Mouse (Mus musculus) bone marrow, adult 2 months (tissue): ENCODE data around the gene Rgp1.

Experiments used
- CTCF ChIP-seq: fragments of 200-500 bp; IDR thresholded peaks from 2 replicates; pipeline ENCODE4 v1.5.1; 2011; ENCODE audit warnings: low read length, control low read depth; ENCODE audit not compliant: control insufficient read depth, insufficient read depth
- POLR2A ChIP-seq: fragments of 200-500 bp; IDR thresholded peaks from 2 replicates; pipeline ENCODE4 v1.6.1; 2011; ENCODE audit warnings: low read depth, mild to moderate bottlenecking, control low read depth, low read length, borderline replicate concordance; ENCODE audit not compliant: control insufficient read depth

GRCm38 (mm10) chr4:43604099-43604498 lies 25.6 kb downstream of the Rgp1 start:
- TF ChIP-seq CTCF = no peak
- TF ChIP-seq POLR2A = no peak
